Mouse (Mus musculus): ENCODE data around the gene Cish. TPM values are rescaled to one million over a fixed set of nuclear protein-coding genes. Genes with fewer than 3 reads are reported as not detected.

Cish gene
- polyA plus RNA-seq, 1 experiment from 2014 or later = 11.6 TPM

Other genes starting within 250 kb of the Cish start
- 0.01 TPM in 1 of 2 replicates, not detected in the other for gene Dock3, start 64.1 kb upstream of the Cish start, polyA plus RNA-seq (2015; fragmentation: Nextera tagmentation; extraction: Ambion mirVana)
- 10.0 and 11.7 TPM in 2 replicates for gene Mapkapk3, start 6.1 kb upstream of the Cish start, polyA plus RNA-seq (2015; fragmentation: Nextera tagmentation; extraction: Ambion mirVana)
- 3.6 and 3.7 TPM in 2 replicates for gene Hemk1, start 42.3 kb downstream of the Cish start, polyA plus RNA-seq (2015; fragmentation: Nextera tagmentation; extraction: Ambion mirVana)
- gene 6430571L13Rik, start 44.6 kb downstream of the Cish start, polyA plus RNA-seq (2015; fragmentation: Nextera tagmentation; extraction: Ambion mirVana) = 0.12 TPM in 2 replicates
- gene Cacna2d2, start 103.6 kb downstream of the Cish start, polyA plus RNA-seq (2015; fragmentation: Nextera tagmentation; extraction: Ambion mirVana) = 0.02 TPM in 1 of 2 replicates, not detected in the other
- gene Tmem115, start 237.9 kb downstream of the Cish start, polyA plus RNA-seq (2015; fragmentation: Nextera tagmentation; extraction: Ambion mirVana) = 15.2 and 15.9 TPM in 2 replicates
- gene Cyb561d2, start 246.2 kb downstream of the Cish start, polyA plus RNA-seq (2015; fragmentation: Nextera tagmentation; extraction: Ambion mirVana) = 13.1 and 13.2 TPM in 2 replicates
- 11.2 and 13.2 TPM in 2 replicates for gene Nprl2, start 246.2 kb downstream of the Cish start, polyA plus RNA-seq (2015; fragmentation: Nextera tagmentation; extraction: Ambion mirVana)

Data from liver, embryonic 15.5 days (tissue).